Mouse (Mus musculus) lung, embryonic 16.5 days (tissue): ENCODE measurements at regions not wholly inside any gene's neighbourhood (a gene's known extent, or its start where the extent isn't known, plus 50 kb on each side); places are given as distances from the start of the nearest gene placed in this dataset.
A peak's percentile ranks its signal among the peaks of the same experiment; 100 is the strongest.

Experiments used
- ATAC-seq: fragments of 200-750 bp; cut with Nextera tagmentation; 2 replicates; pipeline ENCODE4 v1.8.0; 2017; ENCODE audit warnings: low read depth, mild to moderate bottlenecking, moderate library complexity
- H3K27ac ChIP-seq: fragments of 300-500 bp; sonication (generic); 2 replicates; pipeline ENCODE4 v1.5.1; 2014; ENCODE audit warnings: mild to moderate bottlenecking, control low read depth, low read length
- H3K27me3 ChIP-seq: fragments of 300-500 bp; sonication (generic); 2 replicates; pipeline ENCODE4 v1.6.1; 2014; ENCODE audit warnings: low read depth, low read length, mixed read lengths; ENCODE audit not compliant: control insufficient read depth, insufficient read depth
- H3K36me3 ChIP-seq: fragments of 300-500 bp; sonication (generic); 2 replicates; pipeline ENCODE4 v1.6.1; 2014; ENCODE audit warnings: low read length; ENCODE audit not compliant: control insufficient read depth, insufficient read depth
- H3K4me1 ChIP-seq: fragments of 300-500 bp; sonication (generic); replicated peaks from 2 replicates; pipeline ENCODE4 v1.6.1; 2014; ENCODE audit warnings: low read length, mixed read lengths; ENCODE audit not compliant: control insufficient read depth, insufficient read depth
- H3K4me2 ChIP-seq: fragments of 300-500 bp; sonication (generic); 2 replicates; pipeline ENCODE4 v1.6.1; 2014; ENCODE audit warnings: low read depth, low read length, control low read depth
- H3K4me3 ChIP-seq: fragments of 300-500 bp; sonication (generic); 2 replicates; pipeline ENCODE4 v1.5.1; 2014; ENCODE audit warnings: mild to moderate bottlenecking, low read length, control low read depth
- H3K9ac ChIP-seq: fragments of 300-500 bp; sonication (generic); 2 replicates; pipeline ENCODE4 v1.6.1; 2014; ENCODE audit warnings: low read length, control low read depth
- H3K9me3 ChIP-seq: fragments of 300-500 bp; sonication (generic); 2 replicates; pipeline ENCODE4 v1.6.1; 2016; ENCODE audit warnings: low read length; ENCODE audit not compliant: control insufficient read depth
- WGBS: fragments of 180-500 bp; shearing (Covaris S2); extraction: QIAGEN DNeasy Blood & Tissue Kit; methylation state at CpG from one replicate; pipeline ENCODE4 v1.1.7; 2014; 5-methylcytosine and 5-hydroxymethylcytosine counted together

GRCm38 (mm10) chr4:54704696-54705095, 240.2 kb upstream of the Zfp462 start:
- Histone ChIP-seq H3K27me3 (no peaks in the 10 kb centered on the region), H3K4me3 (no peak overlapping the region), H3K27ac (no peak overlapping the region), H3K4me2 (no peak overlapping the region), H3K9me3 (no peaks in the 10 kb centered on the region), H3K9ac (no peak overlapping the region), H3K4me1 (no peaks in the 10 kb centered on the region), H3K36me3 (no peaks in the 10 kb centered on the region)
- WGBS = 55% methylated on average over 5 of the region's 5 CpGs
- ATAC-seq = no peak

- Histone ChIP-seq H3K36me3 (no peaks in the 10 kb centered on the region), H3K4me2 (no peak overlapping the region), H3K9ac (no peak overlapping the region), H3K4me3 (no peak overlapping the region), H3K4me1 (0 out of 2 replicates have a peak, but pooled peaks cover 4% of the 10 kb centered on the region), H3K27me3 (no peaks in the 10 kb centered on the region), H3K9me3 (no peaks in the 10 kb centered on the region), H3K27ac (no peak overlapping the region)
- ATAC-seq = no peak
These were observed 235.1 kb upstream of the Zfp462 start for GRCm38 (mm10) chr4:54709751-54710150.

GRCm38 (mm10) chr4:54712929-54713328, 231.9 kb upstream of the Zfp462 start:
- Histone ChIP-seq H3K27ac (no peak overlapping the region; the same call in 1 of the 2 replicates), H3K9me3 (no peaks in the 10 kb centered on the region), H3K27me3 (no peaks in the 10 kb centered on the region), H3K4me3 (no peak overlapping the region), H3K36me3 (no peaks in the 10 kb centered on the region), H3K4me2 (no peak overlapping the region), H3K4me1 (0 out of 2 replicates have a peak, but pooled peaks cover 4% of the 10 kb centered on the region), H3K9ac (no peak overlapping the region)
- ATAC-seq = peak; percentile 89
- WGBS = 22% methylated on average over 3 of the region's 3 CpGs

- Histone ChIP-seq H3K27me3 (no peaks in the 10 kb centered on the region), H3K4me2 (no peak overlapping the region), H3K27ac (no peak overlapping the region), H3K4me1 (0 out of 2 replicates have a peak, but pooled peaks cover 4% of the 10 kb centered on the region), H3K9ac (no peak overlapping the region), H3K9me3 (no peaks in the 10 kb centered on the region), H3K4me3 (no peak overlapping the region), H3K36me3 (no peaks in the 10 kb centered on the region)
- ATAC-seq = no peak
- WGBS = 38% methylated on average over 9 of the region's 9 CpGs
These were observed 230.1 kb upstream of the Zfp462 start for GRCm38 (mm10) chr4:54714612-54715342.

- H3K27ac ChIP-seq = no peak overlapping the region
- ATAC-seq = no peak
- H3K9ac ChIP-seq = no peak overlapping the region
- H3K27me3 ChIP-seq = no peaks in the 10 kb centered on the region
- H3K9me3 ChIP-seq = no peaks in the 10 kb centered on the region
- WGBS = 51% methylated on average over 1 of the region's 1 CpGs
- H3K4me1 ChIP-seq = 0 out of 2 replicates have a peak, but pooled peaks cover 4% of the 10 kb centered on the region
- no peaks in the 10 kb centered on the region for H3K36me3 ChIP-seq
- no peak overlapping the region for H3K4me2 ChIP-seq
- no peak overlapping the region for H3K4me3 ChIP-seq
These were observed 226.8 kb upstream of the Zfp462 start for GRCm38 (mm10) chr4:54718083-54718482.

- no peak overlapping the region for H3K4me3 ChIP-seq
- ATAC-seq = no peak
These were observed 205.8 kb upstream of the Zfp462 start for GRCm38 (mm10) chr4:54739001-54739400.

GRCm38 (mm10) chr4:54751458-54751857, 193.4 kb upstream of the Zfp462 start:
- Histone ChIP-seq H3K27me3 (no peaks in the 10 kb centered on the region), H3K4me2 (no peak overlapping the region), H3K9ac (no peak overlapping the region), H3K9me3 (no peaks in the 10 kb centered on the region), H3K36me3 (no peaks in the 10 kb centered on the region), H3K27ac (no peak overlapping the region), H3K4me3 (no peak overlapping the region), H3K4me1 (no peaks in the 10 kb centered on the region)
- 84% methylated on average over 2 of the region's 2 CpGs for WGBS
- ATAC-seq = no peak

More at GRCm38 (mm10) chr4:54739001-54739400, 205.8 kb upstream of the Zfp462 start:
- H3K4me1 ChIP-seq = no peaks in the 10 kb centered on the region
- WGBS = 47% methylated on average over 5 of the region's 5 CpGs
- H3K27ac ChIP-seq = no peak overlapping the region
- H3K9ac ChIP-seq = no peak overlapping the region
- H3K4me2 ChIP-seq = no peak overlapping the region
- no peaks in the 10 kb centered on the region for H3K27me3 ChIP-seq
- H3K9me3 ChIP-seq = no peaks in the 10 kb centered on the region
- H3K36me3 ChIP-seq = no peaks in the 10 kb centered on the region

- H3K9ac ChIP-seq = no peak overlapping the region
- peaks cover 10% of the 10 kb centered on the region for H3K4me1 ChIP-seq
- no peak overlapping the region for H3K4me2 ChIP-seq
- 86% methylated on average over 4 of the region's 4 CpGs for WGBS
- H3K9me3 ChIP-seq = no peaks in the 10 kb centered on the region
- H3K4me3 ChIP-seq = no peak overlapping the region
- no peak for ATAC-seq
- H3K36me3 ChIP-seq = no peaks in the 10 kb centered on the region
- H3K27ac ChIP-seq = no peak overlapping the region
- no peaks in the 10 kb centered on the region for H3K27me3 ChIP-seq
These were observed 188.4 kb upstream of the Zfp462 start for GRCm38 (mm10) chr4:54756441-54756840.

- peak overlapping the region; percentile 37 for H3K4me3 ChIP-seq
- 22% methylated on average over 19 of the region's 19 CpGs for WGBS
- H3K27me3 ChIP-seq = no peaks in the 10 kb centered on the region
- ATAC-seq = peak; percentile 92
- peak overlapping the region; percentile 66 for H3K4me2 ChIP-seq
- peak overlapping the region; percentile 45 for H3K9ac ChIP-seq
- no peaks in the 10 kb centered on the region for H3K9me3 ChIP-seq
- peak overlapping the region; percentile 43; the same call in 1 of the 2 replicates for H3K27ac ChIP-seq
- H3K4me1 ChIP-seq = peaks cover 10% of the 10 kb centered on the region
- no peaks in the 10 kb centered on the region for H3K36me3 ChIP-seq
These were observed 186.9 kb upstream of the Zfp462 start for GRCm38 (mm10) chr4:54757715-54758500.
